Mouse (Mus musculus) limb, embryonic 15.5 days (tissue): Measurements from ENCODE around the gene Vmn1r235. TPM values are rescaled to one million over a fixed set of nuclear protein-coding genes. Genes with fewer than 3 reads are reported as not detected.
"Not testable (repeated sequence)": the region's sequence is repeated elsewhere in the genome, so short reads cannot be mapped to it uniquely, and the experiment has no call there.

ENCODE experiments used
- ATAC-seq: fragments of 200-750 bp; cut with Nextera tagmentation; 2 replicates; pipeline ENCODE4 v1.8.0; 2017; ENCODE audit warnings: low read depth, moderate TSS enrichment; ENCODE audit not compliant: insufficient number of reproducible peaks, low FRiP score, low TSS enrichment
- H3K27ac ChIP-seq: fragments of 300-500 bp; sonication (generic); 2 replicates; pipeline ENCODE4 v1.5.1; 2015; ENCODE audit warnings: moderate library complexity, mild to moderate bottlenecking, inconsistent platforms
- H3K27me3 ChIP-seq: fragments of 300-500 bp; sonication (generic); 2 replicates; pipeline ENCODE4 v1.6.1; 2015; ENCODE audit warnings: inconsistent platforms
- H3K36me3 ChIP-seq: fragments of 300-500 bp; sonication (generic); 2 replicates; pipeline ENCODE4 v1.6.1; 2015; ENCODE audit warnings: inconsistent platforms
- H3K4me1 ChIP-seq: fragments of 300-500 bp; sonication (generic); 2 replicates; pipeline ENCODE4 v1.6.1; 2015; ENCODE audit warnings: inconsistent platforms
- H3K4me2 ChIP-seq: fragments of 300-500 bp; sonication (generic); 2 replicates; pipeline ENCODE4 v1.6.1; 2015; ENCODE audit warnings: mild to moderate bottlenecking, inconsistent platforms
- H3K4me3 ChIP-seq: fragments of 300-500 bp; sonication (generic); 2 replicates; pipeline ENCODE4 v1.5.1; 2015; ENCODE audit warnings: mild to moderate bottlenecking, inconsistent platforms
- H3K9ac ChIP-seq: fragments of 300-500 bp; sonication (generic); 2 replicates; pipeline ENCODE4 v1.6.1; 2015; ENCODE audit warnings: inconsistent platforms
- H3K9me3 ChIP-seq: fragments of 300-500 bp; sonication (generic); 2 replicates; pipeline ENCODE4 v1.6.1; 2016; ENCODE audit warnings: inconsistent platforms
- WGBS: fragments of 180-500 bp; shearing (Covaris S2); methylation state at CpG from one replicate; pipeline ENCODE4 v1.1.7; 2015; 5-methylcytosine and 5-hydroxymethylcytosine counted together
- microRNA-seq: library from miRNA; unstranded; fragments of <30 nt; microRNA quantifications from one replicate; pipeline ENCODE4, GENCODE M21; 2016
- polyA plus RNA-seq: library from polyadenylated mRNA; unstranded; fragments of >200 nt; fragmentation: Nextera tagmentation; extraction: Ambion mirVana; gene quantifications from 2 replicates; pipeline ENCODE4 v1.2.1, GENCODE M21; 2015

Vmn1r235 gene
- polyA plus RNA-seq = not detected in 2 replicates

DNA sequence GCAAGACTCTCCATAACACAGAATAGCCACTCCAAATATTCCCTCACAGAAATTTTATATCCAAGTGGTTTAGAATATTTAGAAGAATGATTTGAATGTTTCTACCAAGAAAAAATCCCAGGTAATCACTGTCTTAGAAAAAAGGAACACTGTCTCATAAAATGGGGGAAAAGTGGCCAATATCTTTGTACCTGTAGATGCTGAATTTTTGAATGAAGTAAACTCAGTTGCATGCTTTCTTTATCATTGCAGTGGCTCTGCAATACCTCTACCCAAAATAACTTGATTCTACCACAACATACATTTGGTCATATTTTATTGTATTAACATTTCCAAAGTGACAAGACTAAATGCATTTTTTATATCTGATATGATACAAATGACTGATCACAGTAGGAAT is at the start of gene Vmn1r235:
TSS of gene Vmn1r235 (plus strand) at position 301 of the 400 bp plus-strand sequence.
- Histone ChIP-seq H3K27me3 (no peaks in the 10 kb centered on the region), H3K36me3 (no peaks in the 10 kb centered on the region), H3K4me2 (no peak within 1 kb of the TSS), H3K9ac (no peak within 1 kb of the TSS), H3K4me1 (no peaks in the 10 kb centered on the region), H3K27ac (no peak within 1 kb of the TSS), H3K4me3 (no peak within 1 kb of the TSS), H3K9me3 (no peaks in the 10 kb centered on the region)
- ATAC-seq = no peak

DNA sequence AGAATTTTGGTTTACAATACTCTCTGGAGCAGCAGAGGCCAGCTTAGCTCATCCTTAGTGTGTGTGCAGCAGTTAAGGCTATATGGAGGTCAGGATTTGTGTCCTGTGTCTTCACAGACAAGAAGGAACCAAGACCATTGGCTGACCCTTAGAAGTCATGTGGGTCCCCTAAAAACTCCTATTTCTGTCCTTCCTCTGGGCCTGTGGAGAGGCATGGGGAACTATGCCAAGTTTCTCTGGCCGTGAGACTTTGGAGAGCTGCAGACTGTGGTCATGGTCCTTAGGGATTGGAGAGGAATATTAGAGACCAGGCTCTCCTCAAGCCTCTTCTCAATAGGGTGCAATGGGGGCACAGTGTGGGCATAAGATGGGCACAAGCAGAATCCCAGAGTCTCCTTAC is 45.1 kb upstream of the Vmn1r235 start:
- 79% methylated on average over 1 of the region's 1 CpGs for WGBS
- not testable (repeated sequence) for H3K9me3 ChIP-seq, H3K27me3 ChIP-seq, H3K4me3 ChIP-seq, H3K9ac ChIP-seq, H3K4me1 ChIP-seq, H3K4me2 ChIP-seq, ATAC-seq, H3K27ac ChIP-seq, H3K36me3 ChIP-seq

DNA sequence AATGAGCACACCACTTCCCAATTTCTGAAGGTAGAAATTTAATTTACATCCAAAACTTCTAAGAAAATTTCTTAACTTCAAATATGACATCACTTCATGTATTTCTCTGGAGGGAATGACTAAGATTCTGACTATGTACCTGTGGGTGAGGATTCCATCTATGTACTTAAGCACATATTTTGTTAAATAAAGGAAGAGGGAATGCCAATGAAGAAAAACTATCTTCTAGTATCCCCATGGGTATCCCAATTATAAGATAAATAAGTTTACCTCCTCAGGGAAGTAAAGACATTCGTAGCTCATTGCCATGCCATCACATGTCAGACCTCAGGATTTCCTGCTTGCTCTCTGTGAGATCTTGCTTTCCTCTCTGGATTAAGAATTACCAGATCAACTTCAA is 30.4 kb upstream of the Vmn1r235 start, which contains the start of gene Vmn1r234:
TSS of gene Vmn1r234 (plus strand) at position 301 of the 400 bp plus-strand sequence.
- Histone ChIP-seq H3K36me3 (no peaks in the 10 kb centered on the region), H3K4me1 (no peaks in the 10 kb centered on the region), H3K27me3 (no peaks in the 10 kb centered on the region), H3K9me3 (no peaks in the 10 kb centered on the region), H3K4me3 (no peak within 1 kb of the TSS), H3K27ac (no peak within 1 kb of the TSS), H3K9ac (no peak within 1 kb of the TSS), H3K4me2 (no peak within 1 kb of the TSS)
- ATAC-seq = no peak
- WGBS = 80% methylated on average over 1 of the region's 1 CpGs

DNA sequence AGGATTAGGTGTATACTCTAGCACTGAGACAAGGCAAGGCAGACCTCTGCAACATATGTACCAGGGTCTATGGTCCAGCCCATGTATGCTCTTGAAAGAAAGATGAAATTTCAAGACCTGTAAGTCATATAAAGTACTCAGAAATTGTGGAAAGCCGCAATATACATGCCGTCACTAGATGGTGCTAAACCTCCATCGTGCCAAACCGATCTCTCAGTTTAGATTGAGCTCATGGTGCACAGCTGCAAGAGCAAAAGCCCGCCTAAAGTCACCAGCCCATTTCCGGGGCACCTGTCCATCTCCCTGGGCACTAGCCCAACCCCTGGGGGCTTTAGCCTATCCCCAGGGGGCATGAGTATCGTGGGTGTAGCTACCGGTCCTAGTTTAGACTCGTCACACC is 24.6 kb upstream of the Vmn1r235 start:
- Histone ChIP-seq H3K4me2 (no peak overlapping the region), H3K9me3 (no peaks in the 10 kb centered on the region), H3K27me3 (no peaks in the 10 kb centered on the region), H3K4me1 (no peaks in the 10 kb centered on the region), H3K4me3 (no peak overlapping the region), H3K36me3 (no peaks in the 10 kb centered on the region), H3K9ac (no peak overlapping the region), H3K27ac (no peak overlapping the region)
- WGBS = 29% methylated on average over 9 of the region's 9 CpGs
- ATAC-seq = no peak

DNA sequence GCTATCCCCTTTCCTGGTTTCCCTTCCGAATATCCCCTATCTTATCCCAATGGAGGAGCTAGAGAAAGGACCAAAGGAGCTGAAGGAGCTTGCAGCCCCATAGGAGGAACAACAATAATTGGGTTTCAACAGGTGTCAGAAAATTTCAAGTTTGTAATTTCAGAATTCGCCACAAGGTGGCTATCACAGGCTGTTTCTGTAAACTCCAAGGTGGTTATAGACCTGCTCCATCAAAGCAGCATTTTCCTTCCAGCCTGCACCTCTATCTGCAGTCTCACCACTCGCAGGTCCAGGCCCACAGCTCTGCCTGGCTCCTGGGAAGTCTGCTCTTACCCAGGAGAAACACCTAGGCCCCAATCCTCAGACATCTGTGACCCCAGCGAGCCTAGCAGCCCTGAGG is 15.9 kb downstream of the Vmn1r235 start:
- no peak for ATAC-seq
- no peak overlapping the region for H3K4me3 ChIP-seq
- 11% methylated on average over 4 of the region's 4 CpGs for WGBS

DNA sequence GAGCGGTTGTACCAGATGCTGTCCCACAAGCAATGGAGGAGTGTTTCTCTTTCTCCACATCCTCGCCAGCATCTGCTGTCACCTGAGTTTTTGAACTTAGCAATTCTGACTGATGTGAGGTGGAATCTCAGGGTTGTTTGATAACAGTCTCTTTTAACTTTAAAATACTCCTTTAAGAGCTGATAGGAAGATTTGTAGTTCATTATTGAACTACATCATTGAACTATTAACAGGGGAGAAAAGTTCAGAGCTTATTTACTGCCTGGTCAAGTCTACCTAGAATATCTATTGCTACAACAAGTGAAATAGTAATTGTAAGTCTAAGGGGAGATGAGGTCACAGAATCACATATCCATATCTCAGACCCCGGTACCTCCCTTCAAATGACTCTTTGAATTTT is 26.4 kb downstream of the Vmn1r235 start, which contains the start of gene Vmn1r236:
TSS of gene Vmn1r236 (plus strand) at position 301 of the 400 bp plus-strand sequence.
- H3K27ac ChIP-seq = no peak within 1 kb of the TSS
- H3K36me3 ChIP-seq = no peaks in the 10 kb centered on the region
- no peak for ATAC-seq
- H3K9me3 ChIP-seq = no peaks in the 10 kb centered on the region
- 71% methylated on average over 3 of the region's 3 CpGs for whole genome bisulfite sequencing
- no peak within 1 kb of the TSS for H3K4me3 ChIP-seq
- H3K4me1 ChIP-seq = no peaks in the 10 kb centered on the region
- H3K9ac ChIP-seq = no peak within 1 kb of the TSS
- H3K4me2 ChIP-seq = no peak within 1 kb of the TSS
- no peaks in the 10 kb centered on the region for H3K27me3 ChIP-seq

More for the DNA sequence above, 15.9 kb downstream of the Vmn1r235 start:
- Histone ChIP-seq H3K9ac (no peak overlapping the region), H3K4me2 (no peak overlapping the region), H3K36me3 (no peaks in the 10 kb centered on the region), H3K27ac (no peak overlapping the region), H3K4me1 (no peaks in the 10 kb centered on the region), H3K9me3 (no peaks in the 10 kb centered on the region), H3K27me3 (no peaks in the 10 kb centered on the region)

DNA sequence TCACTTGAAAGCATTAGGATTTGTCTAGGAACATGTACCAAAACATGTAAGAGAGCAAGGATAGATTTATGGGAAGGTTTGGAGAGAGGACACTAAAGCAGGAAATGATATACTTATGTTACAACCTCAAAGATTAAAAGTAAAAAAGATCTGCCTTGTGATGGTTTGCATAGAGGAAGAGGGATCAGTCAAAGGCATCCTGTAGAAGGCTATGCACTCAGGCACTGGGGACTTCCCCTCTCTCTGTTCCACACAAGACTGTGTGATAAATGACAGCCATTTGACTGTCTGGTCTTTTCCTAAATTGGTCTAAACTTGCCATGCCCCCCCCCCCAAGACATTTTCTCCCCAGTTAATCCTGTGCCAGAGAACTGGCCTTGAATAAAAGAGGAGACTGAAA is 28.2 kb downstream of the Vmn1r235 start:
- Histone ChIP-seq H3K9ac (no peak overlapping the region), H3K27ac (no peak overlapping the region), H3K9me3 (no peaks in the 10 kb centered on the region), H3K4me1 (no peaks in the 10 kb centered on the region), H3K27me3 (no peaks in the 10 kb centered on the region), H3K4me2 (no peak overlapping the region), H3K4me3 (no peak overlapping the region), H3K36me3 (no peaks in the 10 kb centered on the region)
- ATAC-seq = no peak

DNA sequence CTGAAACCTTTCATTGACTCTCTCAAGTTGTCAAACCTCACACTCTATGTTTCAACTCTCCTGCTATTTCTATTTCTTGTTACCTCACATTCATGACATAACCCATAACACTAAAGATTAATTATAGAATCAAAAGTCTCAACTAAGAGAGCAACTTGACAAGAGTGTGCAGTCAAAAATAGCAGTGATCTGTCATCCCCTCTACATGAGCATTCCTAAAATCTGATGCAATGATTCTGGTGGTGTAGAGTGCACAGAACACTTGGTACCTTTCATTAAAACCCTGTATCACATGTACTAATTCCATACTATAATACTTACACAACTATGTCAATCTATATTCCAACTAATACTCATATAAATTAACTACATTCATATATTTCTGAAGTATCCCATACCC is 33.5 kb downstream of the Vmn1r235 start:
- no peak overlapping the region for H3K4me3 ChIP-seq
- no peaks in the 10 kb centered on the region for H3K27me3 ChIP-seq
- no peak overlapping the region for H3K27ac ChIP-seq
- ATAC-seq = no peak
- no peak overlapping the region for H3K9ac ChIP-seq
- H3K4me1 ChIP-seq = no peaks in the 10 kb centered on the region
- no peaks in the 10 kb centered on the region for H3K9me3 ChIP-seq
- H3K36me3 ChIP-seq = no peaks in the 10 kb centered on the region
- H3K4me2 ChIP-seq = no peak overlapping the region

DNA sequence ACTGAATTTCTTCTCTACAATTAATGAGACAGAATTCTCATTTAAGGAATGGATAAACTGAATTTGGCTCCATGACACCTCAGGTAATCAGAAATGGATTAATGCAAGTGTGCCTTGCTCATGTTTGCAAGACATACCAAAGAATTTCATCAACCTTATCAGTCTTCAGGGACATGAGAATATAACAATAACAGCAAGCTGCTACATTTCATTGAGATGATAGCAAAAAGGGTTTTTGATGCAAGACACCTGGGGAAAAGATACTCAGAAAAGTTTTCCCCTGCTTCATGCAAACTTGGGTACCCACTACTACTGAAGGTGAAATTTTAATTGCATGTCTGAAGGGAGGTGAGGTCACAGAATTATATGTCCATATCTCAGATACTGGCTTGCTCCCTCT is 55.4 kb downstream of the Vmn1r235 start, which contains the start of gene Vmn1r237:
TSS of gene Vmn1r237 (plus strand) at position 301 of the 400 bp plus-strand sequence.
- Histone ChIP-seq H3K27ac (no peak within 1 kb of the TSS), H3K4me3 (no peak within 1 kb of the TSS), H3K9ac (no peak within 1 kb of the TSS), H3K27me3 (no peaks in the 10 kb centered on the region), H3K9me3 (no peaks in the 10 kb centered on the region), H3K4me1 (no peaks in the 10 kb centered on the region), H3K4me2 (no peak within 1 kb of the TSS), H3K36me3 (no peaks in the 10 kb centered on the region)
- no peak for ATAC-seq

Small RNA genes within 50 kb of the gene (microRNA-seq; reads per million reads assigned to microRNA genes)
- not detected for gene Gm26384

Other genes starting within 250 kb of the Vmn1r235 start
- 14.7 and 16.6 TPM in 2 replicates for gene Zfp160, start 247.5 kb upstream of the Vmn1r235 start, polyA plus RNA-seq
- gene Vmn1r234, start 30.3 kb upstream of the Vmn1r235 start, polyA plus RNA-seq = not detected in 2 replicates
- gene Vmn1r236, start 26.5 kb downstream of the Vmn1r235 start, polyA plus RNA-seq = not detected in 2 replicates
- not detected in 2 replicates for gene Vmn1r237, start 55.5 kb downstream of the Vmn1r235 start, polyA plus RNA-seq
- 4.2 and 4.6 TPM in 2 replicates for gene Zfp677, start 127.3 kb downstream of the Vmn1r235 start, polyA plus RNA-seq
- 5.3 and 6.0 TPM in 2 replicates for gene Zfp54, start 166.8 kb downstream of the Vmn1r235 start, polyA plus RNA-seq
- 14.6 and 15.6 TPM in 2 replicates for gene Zfp51, start 194.0 kb downstream of the Vmn1r235 start, polyA plus RNA-seq
- gene Zfp53, start 232.6 kb downstream of the Vmn1r235 start, polyA plus RNA-seq = 10.6 and 11.4 TPM in 2 replicates